Mouse (Mus musculus) cerebellum, adult 2 months (tissue): ENCODE measurements at regions not wholly inside any gene's neighbourhood (a gene's known extent, or its start where the extent isn't known, plus 50 kb on each side); places are given as distances from the start of the nearest gene placed in this dataset.

Source experiments
- DNase-seq, 2 experiments: peaks; one replicate each; pipeline ENCODE4 v3.0.0; 2021
- H3K27ac ChIP-seq: fragments of 200-500 bp; 2 replicates; pipeline ENCODE4 v1.5.1; 2012; ENCODE audit warnings: low read length, control low read depth, inconsistent platforms; ENCODE audit not compliant: insufficient read depth
- H3K27me3 ChIP-seq: fragments of 200-500 bp; 2 replicates; pipeline ENCODE4 v1.6.1; 2012; ENCODE audit warnings: inconsistent platforms, mild to moderate bottlenecking, low read length, moderate library complexity; ENCODE audit not compliant: control insufficient read depth, insufficient read depth
- H3K4me1 ChIP-seq: fragments of 200-500 bp; 2 replicates; pipeline ENCODE4 v1.6.1; 2011; ENCODE audit warnings: low read length; ENCODE audit not compliant: control insufficient read depth, insufficient read depth
- H3K4me3 ChIP-seq: fragments of 200-500 bp; replicated peaks from 2 replicates; pipeline ENCODE3; 2011; ENCODE audit warnings: mild to moderate bottlenecking, low read depth, low read length, control low read depth; ENCODE audit not compliant: insufficient read depth
- CTCF ChIP-seq: fragments of 200-500 bp; IDR thresholded peaks from 2 replicates; pipeline ENCODE4 v1.5.1; 2011; ENCODE audit warnings: low read depth, mild to moderate bottlenecking, control low read depth, low read length, moderate library complexity, borderline replicate concordance; ENCODE audit not compliant: insufficient read depth
- POLR2A ChIP-seq: fragments of 200-500 bp; IDR thresholded peaks from 2 replicates; pipeline ENCODE4 v1.6.1; 2011; ENCODE audit warnings: low read length, control low read depth, borderline replicate concordance; ENCODE audit not compliant: insufficient read depth
- WGBS: fragments of 180-500 bp; shearing (Covaris S2); methylation state at CpG from one replicate; pipeline ENCODE4 v1.1.7; 2018; 5-methylcytosine and 5-hydroxymethylcytosine counted together

- no peaks in the 10 kb centered on the region for H3K4me1 ChIP-seq
- H3K27ac ChIP-seq, result no peak overlapping the region
- H3K4me3 ChIP-seq, result no peak overlapping the region
- no peaks in the 10 kb centered on the region for H3K27me3 ChIP-seq
- no peak for DNase-seq
- TF ChIP-seq CTCF, result no peak
- TF ChIP-seq POLR2A, result no peak
- WGBS, result 71% methylated on average over 15 of the region's 15 CpGs
Observed at GRCm38 (mm10) chr12:77854281-77855075, 339.6 kb upstream of the Gm6657 start.

GRCm38 (mm10) chr12:77855796-77856195 lies 338.2 kb upstream of the Gm6657 start:
- 59% methylated on average over 12 of the region's 12 CpGs for WGBS
- Histone ChIP-seq H3K4me3 (no peak overlapping the region), H3K4me1 (no peaks in the 10 kb centered on the region), H3K27ac (no peak overlapping the region), H3K27me3 (no peaks in the 10 kb centered on the region)
- no peak for DNase-seq
- TF ChIP-seq POLR2A, result no peak
- no peak for TF ChIP-seq CTCF

DNA sequence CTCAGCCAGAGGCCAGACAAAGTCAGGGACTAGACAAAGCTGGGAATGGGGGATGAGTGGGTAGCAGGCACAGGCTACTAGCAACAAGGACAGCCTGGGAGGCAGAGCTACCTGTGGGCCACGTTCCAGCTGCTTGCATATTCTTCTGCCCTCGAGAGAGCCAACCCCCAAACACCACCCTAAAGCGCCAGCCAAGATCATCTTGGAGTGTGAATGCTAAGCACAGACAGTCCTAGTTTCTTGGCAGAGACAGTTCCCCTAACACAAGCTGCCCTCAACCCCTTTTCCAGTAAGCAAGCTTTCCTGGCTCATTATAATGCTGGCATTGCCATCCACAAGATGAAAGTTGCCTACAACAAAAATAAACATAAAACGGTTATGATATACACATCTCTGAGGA lies 336.8 kb upstream of the Gm6657 start:
- H3K4me3 ChIP-seq, result no peak overlapping the region
- WGBS, result 30% methylated on average over 4 of the region's 4 CpGs
- no peaks in the 10 kb centered on the region for H3K27me3 ChIP-seq
- H3K4me1 ChIP-seq, result no peaks in the 10 kb centered on the region
- TF ChIP-seq CTCF (no peak), POLR2A (no peak)
- H3K27ac ChIP-seq, result no peak overlapping the region
- peak in 1 of 2 experiments; percentile 10 for DNase-seq

- Histone ChIP-seq H3K4me3 (no peak overlapping the region), H3K27me3 (no peaks in the 10 kb centered on the region), H3K27ac (no peak overlapping the region), H3K4me1 (no peaks in the 10 kb centered on the region)
- DNase-seq, result no peak
- no peak for TF ChIP-seq CTCF
- TF ChIP-seq POLR2A, result no peak
- WGBS, result 84% methylated on average over 13 of the region's 13 CpGs
Observed at GRCm38 (mm10) chr12:77860769-77861557, 333.1 kb upstream of the Gm6657 start.

GRCm38 (mm10) chr12:77867947-77868495 lies 326.0 kb upstream of the Gm6657 start:
- H3K4me3 ChIP-seq, result no peak overlapping the region
- no peak overlapping the region for H3K27ac ChIP-seq
- H3K4me1 ChIP-seq, result no peaks in the 10 kb centered on the region
- no peak for DNase-seq
- H3K27me3 ChIP-seq, result no peaks in the 10 kb centered on the region
- WGBS, result 38% methylated on average over 4 of the region's 4 CpGs
- no peak for TF ChIP-seq CTCF
- TF ChIP-seq POLR2A, result no peak

- TF ChIP-seq CTCF (no peak), POLR2A (no peak)
- Histone ChIP-seq H3K27me3 (no peaks in the 10 kb centered on the region), H3K27ac (no peak overlapping the region), H3K4me3 (no peak overlapping the region), H3K4me1 (no peaks in the 10 kb centered on the region)
- peak in 1 of 2 experiments; percentile 12 for DNase-seq
- WGBS, result 86% methylated on average over 3 of the region's 3 CpGs
Observed at GRCm38 (mm10) chr12:77869296-77869695, 324.7 kb upstream of the Gm6657 start.

GRCm38 (mm10) chr12:77887335-77887734 lies 306.7 kb upstream of the Gm6657 start:
- no peak overlapping the region for H3K27ac ChIP-seq
- no peak overlapping the region for H3K4me3 ChIP-seq
- TF ChIP-seq CTCF (no peak), POLR2A (no peak)
- H3K27me3 ChIP-seq, result no peaks in the 10 kb centered on the region
- 88% methylated on average over 2 of the region's 2 CpGs for WGBS
- DNase-seq, result no peak
- no peaks in the 10 kb centered on the region for H3K4me1 ChIP-seq

DNA sequence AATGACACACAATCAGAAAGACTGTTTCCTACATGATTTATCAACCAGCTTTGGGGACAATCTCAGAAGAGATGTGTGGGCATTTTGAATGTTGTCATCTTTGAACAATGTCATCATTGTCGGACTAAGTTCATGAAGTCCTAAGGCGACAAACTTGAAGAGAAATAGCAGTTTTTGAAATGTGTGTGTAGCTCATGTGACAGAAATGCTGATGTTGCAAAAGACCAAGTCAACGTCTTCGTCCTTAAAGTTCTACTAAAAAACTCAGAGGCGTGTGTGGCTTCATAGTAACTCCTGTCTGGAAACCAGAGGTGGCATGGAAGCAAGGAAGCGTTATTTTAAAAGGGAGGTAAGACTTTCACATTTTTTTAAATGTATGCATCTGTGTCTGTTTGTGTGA lies 302.6 kb upstream of the Gm6657 start:
- no peak overlapping the region for H3K27ac ChIP-seq
- H3K27me3 ChIP-seq, result no peaks in the 10 kb centered on the region
- H3K4me3 ChIP-seq, result no peak overlapping the region
- no peak for DNase-seq
- WGBS, result 95% methylated on average over 6 of the region's 6 CpGs
- no peaks in the 10 kb centered on the region for H3K4me1 ChIP-seq
- TF ChIP-seq CTCF (no peak), POLR2A (no peak)
